Mouse (Mus musculus) heart, postnatal 0 days (tissue): ENCODE measurements at regions not wholly inside any gene's neighbourhood (a gene's known extent, or its start where the extent isn't known, plus 50 kb on each side); places are given as distances from the start of the nearest gene placed in this dataset.

ENCODE experiments used
- ATAC-seq: fragments of 200-750 bp; cut with Nextera tagmentation; 2 replicates; pipeline ENCODE4 v1.8.0; 2017; ENCODE audit warnings: low read depth, moderate number of reproducible peaks, moderate library complexity; ENCODE audit not compliant: insufficient read depth
- DNase-seq: peaks from one replicate; pipeline ENCODE4 v3.0.0-alpha.2; 2016; ENCODE audit warnings: low spot score
- H3K27ac ChIP-seq: fragments of 300-500 bp; sonication (generic); 2 replicates; pipeline ENCODE4 v1.5.1; 2014; ENCODE audit warnings: low read depth, mild to moderate bottlenecking
- H3K27me3 ChIP-seq: fragments of 300-500 bp; sonication (generic); 2 replicates; pipeline ENCODE4 v1.6.1; 2014; ENCODE audit warnings: low read length, mixed read lengths; ENCODE audit not compliant: control insufficient read depth, insufficient read depth
- H3K36me3 ChIP-seq: fragments of 300-500 bp; sonication (generic); replicated peaks from 2 replicates; pipeline ENCODE4 v1.6.1; 2014; ENCODE audit warnings: low read length, mixed read lengths; ENCODE audit not compliant: control insufficient read depth, insufficient read depth
- H3K4me1 ChIP-seq: fragments of 300-500 bp; sonication (generic); 2 replicates; pipeline ENCODE4 v1.6.1; 2014; ENCODE audit warnings: antibody characterized with exemption; ENCODE audit not compliant: control insufficient read depth, insufficient read depth
- H3K4me2 ChIP-seq: fragments of 300-500 bp; sonication (generic); 2 replicates; pipeline ENCODE4 v1.6.1; 2014; ENCODE audit warnings: low read depth, mild to moderate bottlenecking, low read length, moderate library complexity
- H3K4me3 ChIP-seq: fragments of 300-500 bp; sonication (generic); 2 replicates; pipeline ENCODE4 v1.5.1; 2014; ENCODE audit warnings: low read depth, low read length
- H3K9ac ChIP-seq: fragments of 300-500 bp; sonication (generic); replicated peaks from 2 replicates; pipeline ENCODE4 v1.6.1; 2014; ENCODE audit warnings: low read depth, low read length, mixed read lengths
- H3K9me3 ChIP-seq: fragments of 300-500 bp; sonication (generic); replicated peaks from 2 replicates; pipeline ENCODE4 v1.6.1; 2016; ENCODE audit warnings: low read length; ENCODE audit not compliant: control insufficient read depth
- CTCF ChIP-seq: IDR thresholded peaks from 2 replicates; pipeline ENCODE4 v1.5.1; 2016; ENCODE audit warnings: antibody characterized with exemption, control low read depth, low read depth
- EP300 ChIP-seq: IDR thresholded peaks from 2 replicates; pipeline ENCODE4 v1.6.1; 2016; ENCODE audit warnings: antibody characterized with exemption, low read depth
- WGBS: fragments of 180-500 bp; shearing (Covaris S2); extraction: QIAGEN DNeasy Blood & Tissue Kit; methylation state at CpG from one replicate; pipeline ENCODE4 v1.1.7; 2014; 5-methylcytosine and 5-hydroxymethylcytosine counted together

DNA sequence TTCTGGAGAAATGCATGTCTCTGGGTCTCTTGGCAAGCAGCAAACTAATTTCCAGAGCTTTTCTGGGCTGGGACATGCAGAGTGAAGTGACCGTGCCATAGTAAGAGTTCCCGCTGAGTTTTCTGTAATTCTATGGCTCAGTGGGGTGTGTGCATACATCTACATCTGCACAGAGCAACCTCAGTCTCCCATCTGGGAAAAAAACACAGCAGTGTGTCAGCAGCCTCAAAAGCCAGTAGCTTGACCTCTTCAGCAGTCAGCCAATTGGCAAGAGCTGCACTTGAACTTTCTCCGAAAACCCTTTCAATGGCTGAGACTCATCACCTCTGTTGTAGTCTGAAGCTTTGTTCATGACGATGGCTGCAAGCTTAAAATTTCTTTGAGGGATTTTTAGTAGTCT, 171.9 kb upstream of the Tenm4 start:
- H3K4me2 ChIP-seq = no peak overlapping the region
- TF ChIP-seq EP300 = no peak
- no peak for TF ChIP-seq CTCF
- no peak overlapping the region for H3K9ac ChIP-seq
- H3K9me3 ChIP-seq = no peaks in the 10 kb centered on the region
- 71% methylated on average over 4 of the region's 4 CpGs for WGBS
- H3K36me3 ChIP-seq = no peaks in the 10 kb centered on the region
- no peak for DNase-seq
- ATAC-seq = no peak
- no peak overlapping the region for H3K4me3 ChIP-seq
- no peak overlapping the region for H3K27ac ChIP-seq
- no peaks in the 10 kb centered on the region; the same call in 1 of the 2 replicates for H3K4me1 ChIP-seq
- no peaks in the 10 kb centered on the region for H3K27me3 ChIP-seq

DNA sequence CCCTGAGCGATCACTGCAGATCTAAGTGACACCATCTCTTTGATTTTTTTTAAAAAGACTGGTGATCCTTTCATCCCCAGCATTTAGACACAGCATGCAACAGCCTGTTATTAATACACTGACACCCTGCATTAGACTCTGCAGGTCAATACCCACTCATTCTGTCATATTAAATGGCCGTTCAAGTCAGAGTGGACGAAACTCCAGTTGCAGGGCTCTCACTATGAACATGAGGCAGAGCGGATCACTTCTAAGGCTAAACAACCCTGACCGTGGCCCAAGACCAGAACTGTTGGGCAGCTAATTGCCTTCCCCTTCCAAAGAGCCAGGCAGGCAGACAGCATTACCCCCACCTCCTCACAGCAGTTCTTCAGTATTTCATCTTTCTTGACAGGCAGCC, 168.6 kb upstream of the Tenm4 start:
- no peaks in the 10 kb centered on the region for H3K27me3 ChIP-seq
- no peak for ATAC-seq
- TF ChIP-seq CTCF = no peak
- TF ChIP-seq EP300 = no peak
- WGBS = 83% methylated on average over 5 of the region's 5 CpGs
- H3K4me2 ChIP-seq = no peak overlapping the region
- H3K36me3 ChIP-seq = no peaks in the 10 kb centered on the region
- no peaks in the 10 kb centered on the region for H3K9me3 ChIP-seq
- H3K4me3 ChIP-seq = no peak overlapping the region
- no peak overlapping the region for H3K9ac ChIP-seq
- no peak for DNase-seq
- H3K27ac ChIP-seq = no peak overlapping the region
- no peaks in the 10 kb centered on the region; the same call in 1 of the 2 replicates for H3K4me1 ChIP-seq

DNA sequence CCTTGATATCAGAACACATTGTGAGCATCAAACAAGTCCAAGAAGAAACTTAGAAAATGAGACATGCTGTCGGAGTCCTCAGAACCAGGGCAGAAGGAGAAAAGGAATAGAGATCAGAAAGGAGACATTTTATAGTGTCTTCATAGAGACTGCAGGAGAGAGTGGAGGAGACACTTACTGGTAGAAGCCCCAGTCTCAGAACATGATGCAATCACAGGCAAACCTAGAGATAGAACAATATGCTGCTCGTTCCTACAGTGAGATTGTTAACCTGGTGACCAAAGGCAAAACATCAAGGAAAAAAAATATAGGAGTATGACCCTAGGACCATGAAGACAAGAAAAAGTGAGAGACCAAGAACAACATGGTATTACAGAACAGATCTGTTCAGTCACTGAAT, 164.7 kb upstream of the Tenm4 start:
- 86% methylated on average over 2 of the region's 2 CpGs for WGBS
- Histone ChIP-seq H3K27me3 (no peaks in the 10 kb centered on the region), H3K36me3 (no peaks in the 10 kb centered on the region), H3K4me3 (no peak overlapping the region), H3K9ac (no peak overlapping the region), H3K9me3 (no peaks in the 10 kb centered on the region), H3K27ac (no peak overlapping the region), H3K4me1 (no peaks in the 10 kb centered on the region; the same call in 1 of the 2 replicates), H3K4me2 (no peak overlapping the region)
- TF ChIP-seq CTCF = no peak
- no peak for TF ChIP-seq EP300
- no peak for ATAC-seq
- no peak for DNase-seq

DNA sequence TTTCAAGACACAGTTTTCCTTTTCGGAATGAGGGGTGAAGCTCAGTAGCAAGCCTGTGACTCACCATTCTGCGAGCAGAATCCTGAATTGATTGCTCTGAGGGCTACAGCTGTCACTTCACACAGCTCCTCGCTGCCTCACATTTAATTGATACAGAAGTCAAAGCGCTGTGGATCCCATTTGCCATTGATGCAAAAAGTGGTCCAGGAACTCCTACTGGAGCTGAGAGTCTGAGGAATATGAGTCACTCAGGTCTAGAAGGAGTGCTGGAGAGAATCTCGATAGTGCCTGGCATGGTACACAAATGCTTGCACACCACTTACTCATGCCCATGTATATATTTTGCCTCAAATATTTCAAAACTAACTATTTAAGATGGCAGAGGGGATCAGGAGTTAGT, 158.0 kb upstream of the Tenm4 start:
- WGBS = 75% methylated on average over 5 of the region's 5 CpGs
- no peak for TF ChIP-seq CTCF
- TF ChIP-seq EP300 = no peak

DNA sequence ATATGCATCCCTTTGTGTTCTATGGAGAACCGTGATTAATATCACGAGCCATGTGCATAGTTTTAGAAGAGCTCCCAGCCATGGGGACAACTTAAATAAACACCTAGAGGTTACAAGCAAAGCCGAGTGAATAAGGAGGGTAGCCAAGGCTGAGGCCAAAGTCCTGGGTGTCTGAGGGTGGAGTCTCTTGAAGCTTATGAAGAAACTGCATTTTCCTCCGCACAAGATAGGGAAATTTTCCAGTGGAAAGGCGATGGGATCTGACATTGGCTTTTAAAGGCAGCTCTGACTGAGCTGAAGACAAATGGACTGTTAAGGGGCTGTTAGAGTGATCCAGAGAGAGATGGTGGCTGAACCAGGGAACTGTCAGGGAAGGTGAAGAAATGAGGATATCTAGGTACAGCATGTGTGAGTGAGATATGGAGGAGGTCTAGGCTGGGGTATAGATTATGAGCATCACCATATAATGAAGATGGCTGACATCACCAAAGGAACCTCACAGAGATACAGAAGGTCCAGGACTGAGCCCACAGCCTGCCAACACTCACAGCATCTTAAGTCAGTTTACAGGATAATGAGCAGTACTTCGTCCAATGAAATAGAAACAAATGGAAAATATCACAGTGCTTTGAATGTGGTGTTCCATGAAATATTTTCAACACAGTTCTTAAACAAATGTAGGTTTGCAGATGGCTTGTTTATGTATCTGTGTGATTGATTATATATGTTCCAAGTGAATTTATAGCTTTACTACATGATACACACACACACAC, 153.7 kb upstream of the Tenm4 start:
- no peak overlapping the region for H3K9ac ChIP-seq
- no peak overlapping the region for H3K4me2 ChIP-seq
- no peak for ATAC-seq
- H3K9me3 ChIP-seq = no peaks in the 10 kb centered on the region
- no peak overlapping the region for H3K4me3 ChIP-seq
- TF ChIP-seq CTCF (no peak), EP300 (no peak)
- 64% methylated on average over 6 of the region's 6 CpGs for WGBS
- DNase-seq = no peak
- no peaks in the 10 kb centered on the region for H3K36me3 ChIP-seq
- H3K27me3 ChIP-seq = no peaks in the 10 kb centered on the region
- H3K4me1 ChIP-seq = no peaks in the 10 kb centered on the region
- no peak overlapping the region for H3K27ac ChIP-seq

More for the DNA sequence above, 158.0 kb upstream of the Tenm4 start:
- Histone ChIP-seq H3K4me3 (no peak overlapping the region), H3K36me3 (no peaks in the 10 kb centered on the region), H3K9ac (no peak overlapping the region), H3K4me1 (no peaks in the 10 kb centered on the region), H3K4me2 (no peak overlapping the region), H3K27me3 (no peaks in the 10 kb centered on the region), H3K9me3 (no peaks in the 10 kb centered on the region), H3K27ac (no peak overlapping the region)
- ATAC-seq (no peak), DNase-seq (no peak)

DNA sequence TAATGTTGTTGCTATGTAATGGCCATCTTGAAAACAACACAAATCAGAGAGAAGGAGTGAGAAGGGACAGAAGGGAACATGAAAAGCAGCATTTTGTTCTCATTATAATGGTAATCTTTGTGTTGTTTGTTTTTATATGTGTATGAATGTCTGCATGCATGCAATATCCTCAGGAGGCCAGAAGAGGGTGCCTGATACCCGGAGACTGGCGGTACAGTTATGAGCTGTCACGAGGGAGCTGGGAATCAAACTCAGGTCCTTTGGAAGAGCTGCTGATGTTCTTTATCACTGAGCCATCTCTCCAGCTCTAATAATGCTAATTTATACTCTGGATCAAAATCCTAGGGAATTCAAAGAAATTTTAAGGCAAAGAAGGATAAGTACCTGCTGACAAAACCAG, 147.0 kb upstream of the Tenm4 start:
- H3K4me1 ChIP-seq = no peaks in the 10 kb centered on the region
- no peaks in the 10 kb centered on the region for H3K36me3 ChIP-seq
- ATAC-seq (no peak), DNase-seq (no peak)
- 0 out of 2 replicates have a peak, but pooled peaks cover 4% of the 10 kb centered on the region for H3K9me3 ChIP-seq
- H3K27me3 ChIP-seq = no peaks in the 10 kb centered on the region
- H3K4me2 ChIP-seq = no peak overlapping the region
- H3K27ac ChIP-seq = no peak overlapping the region
- TF ChIP-seq EP300 (no peak), CTCF (no peak)
- 88% methylated on average over 3 of the region's 3 CpGs for WGBS
- H3K9ac ChIP-seq = no peak overlapping the region
- no peak overlapping the region for H3K4me3 ChIP-seq
